Comparison of ENCODE assay signal across 8 mouse cellular contexts in the genomic region with DNA sequence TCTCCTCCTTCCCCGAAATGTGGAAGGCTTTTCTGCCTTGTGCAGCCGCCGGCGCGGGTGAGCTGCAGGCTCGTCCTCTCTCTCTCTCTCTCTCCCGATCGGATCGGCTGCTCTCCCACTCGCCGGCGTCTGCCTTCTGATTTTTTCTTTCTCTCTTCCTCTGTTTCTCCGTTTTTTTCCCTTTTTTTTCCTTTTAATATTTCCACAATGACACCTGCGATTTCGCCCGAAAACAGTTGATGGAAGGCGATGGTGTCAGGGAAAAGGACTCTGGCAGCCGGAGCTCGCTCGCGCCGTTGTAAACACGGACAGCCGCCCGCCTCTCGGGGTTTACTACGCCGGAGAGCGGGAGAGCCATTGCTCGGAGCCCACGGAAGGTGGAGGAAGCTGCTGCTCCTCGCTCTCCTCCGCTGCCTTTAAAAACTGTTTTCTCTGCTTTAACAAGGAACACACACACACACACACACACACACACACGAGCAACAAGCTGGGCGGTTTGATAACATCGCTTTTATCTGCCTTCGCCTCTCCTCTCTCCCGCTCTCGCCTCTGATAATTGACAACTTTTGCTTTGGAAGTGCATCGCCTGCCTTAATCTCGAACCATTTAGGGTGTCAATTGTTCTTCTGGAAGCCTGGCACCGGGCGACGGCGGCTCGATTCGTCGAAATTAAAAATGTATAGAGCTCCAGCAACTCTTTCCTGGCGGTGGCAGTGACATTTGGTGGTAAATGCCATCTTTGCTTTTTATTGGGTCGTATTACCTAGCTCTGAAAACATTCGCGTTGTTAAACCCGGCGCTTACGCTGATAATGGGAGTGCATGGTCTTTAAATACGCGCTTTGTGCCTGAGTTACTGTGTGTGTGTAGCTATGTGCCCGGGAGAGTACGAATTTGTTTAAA. TPM values are rescaled to one million over a fixed set of nuclear protein-coding genes. Genes with fewer than 3 reads are reported as not detected.
DNase-seq lines count a peak whose midpoint lies in the region; ATAC-seq lines count a peak whose summit lies in the region.

No protein-coding gene starts in this region.

- H3K36me3 ChIP-seq in liver, embryonic 16.5 days (ENCODE audit: control insufficient read depth, insufficient read depth), result no peaks in the 10 kb centered on the region; the same call in 1 of the 2 replicates
- H3K36me3 ChIP-seq in neural tube, embryonic 14.5 days (ENCODE audit: control insufficient read depth, insufficient read depth, low read length), result no peaks in the 10 kb centered on the region

- peaks cover 3% of the 10 kb centered on the region for H3K27me3 ChIP-seq in liver, embryonic 16.5 days (ENCODE audit: control insufficient read depth, insufficient read depth, low read depth, low read length)
- no peaks in the 10 kb centered on the region for H3K27me3 ChIP-seq in neural tube, embryonic 14.5 days (ENCODE audit: control insufficient read depth, insufficient read depth, low read length)

- peak overlapping the region; percentile 86 for H3K4me2 ChIP-seq in liver, embryonic 16.5 days (ENCODE audit: low read depth, low read length)
- H3K4me2 ChIP-seq in neural tube, embryonic 14.5 days (ENCODE audit: low read depth, low read length), result peak overlapping the region; percentile 76

- H3K27ac ChIP-seq in liver, embryonic 16.5 days (ENCODE audit: low read length), result peak overlapping the region; percentile 96
- H3K27ac ChIP-seq in neural tube, embryonic 14.5 days (ENCODE audit: low read depth, low read length), result peak overlapping the region; percentile 99

- no peaks in the 10 kb centered on the region for H3K9me3 ChIP-seq in liver, embryonic 16.5 days (replicated peaks; ENCODE audit: control insufficient read depth, low read length)
- H3K9me3 ChIP-seq in neural tube, embryonic 14.5 days (ENCODE audit: control insufficient read depth, low read length), result no peaks in the 10 kb centered on the region

- no peak for ATAC-seq in liver, embryonic 16.5 days (ENCODE audit: low read depth)
- no peak for ATAC-seq in neural tube, embryonic 14.5 days (ENCODE audit: low read depth)

- H3K4me3 ChIP-seq in liver, embryonic 16.5 days (ENCODE audit: low read depth, low read length), result peak overlapping the region; percentile 98
- peak overlapping the region; percentile 81 for H3K4me3 ChIP-seq in neural tube, embryonic 14.5 days (ENCODE audit: low read depth, low read length)

- WGBS in liver, embryonic 16.5 days (ENCODE audit: insufficient replicate concordance), result under 1% methylated on average over 56 of the region's 59 CpGs
- under 1% methylated on average over 56 of the region's 59 CpGs for WGBS in neural tube, embryonic 14.5 days

- peaks cover 52% of the 10 kb centered on the region for H3K4me1 ChIP-seq in liver, embryonic 16.5 days (ENCODE audit: control insufficient read depth, low read depth, low read length)
- peaks cover 33% of the 10 kb centered on the region for H3K4me1 ChIP-seq in neural tube, embryonic 14.5 days (ENCODE audit: control insufficient read depth, insufficient read depth, low read length)

- H3K9ac ChIP-seq in liver, embryonic 16.5 days (ENCODE audit: low read depth, low read length), result peak overlapping the region; percentile 98
- peak overlapping the region; percentile 95 for H3K9ac ChIP-seq in neural tube, embryonic 14.5 days (replicated peaks; ENCODE audit: low read depth, low read length)

- peak; percentile 49 for DNase-seq in layer of hippocampus, adult 11-12 months (ENCODE audit: low spot score)
- DNase-seq in layer of hippocampus, adult 9-11 months, result no peak
- peak; percentile 61 for DNase-seq in c-Kit-negative CD71-positive TER-119-positive erythroid progenitor cells, embryonic 14.5 days (ENCODE audit: low read depth, low spot score)
- DNase-seq in gastrocnemius, postnatal 10 days, result peak; percentile 49
- peak; percentile 64 for DNase-seq in kidney, adult 18-20 months
- DNase-seq in thymus, postnatal 36 days, result peak; percentile 53 to 65

RNA-seq across cellular contexts. Expression of a gene that starts 0.9 kb away (rescaled TPM):
- 10 to 100 TPM; 27.0 to 27.1 TPM for total RNA-seq in gastrocnemius, postnatal 10 days (2021)
- polyA plus RNA-seq in liver, embryonic 16.5 days (2015; fragmentation: Nextera tagmentation; extraction: Ambion mirVana), result 11.2 and 12.2 TPM in 2 replicates
- 18.6 and 18.7 TPM in 2 replicates for polyA plus RNA-seq in neural tube, embryonic 14.5 days (2014; fragmentation: Nextera tagmentation; extraction: Ambion mirVana)
